Mouse (Mus musculus): Measurements from ENCODE around the gene Myo1d. TPM values are rescaled to one million over a fixed set of nuclear protein-coding genes. Genes with fewer than 3 reads are reported as not detected.

Gene Myo1d
- polyA plus RNA-seq, 1 experiment from 2014 or later: 10.8 TPM

- peaks cover 7% of the 10 kb centered on the region for H3K4me1 ChIP-seq (ENCODE audit: control insufficient read depth, insufficient read depth, low read length)
- H3K9me3 ChIP-seq (replicated peaks; ENCODE audit: control insufficient read depth, low read length): no peaks in the 10 kb centered on the region
- ATAC-seq (replicated peaks; ENCODE audit: insufficient number of reproducible peaks, low FRiP score, low TSS enrichment): no peak
- H3K36me3 ChIP-seq (ENCODE audit: control insufficient read depth, insufficient read depth, low read length): no peaks in the 10 kb centered on the region
- no peak overlapping the region for H3K4me2 ChIP-seq
- H3K9ac ChIP-seq (ENCODE audit: low read depth, low read length): no peak overlapping the region
- 75% methylated on average over 3 of the region's 3 CpGs for WGBS (ENCODE audit: insufficient replicate concordance)
- H3K27me3 ChIP-seq (ENCODE audit: control insufficient read depth, insufficient read depth, low read length): no peaks in the 10 kb centered on the region
- H3K4me3 ChIP-seq (ENCODE audit: low read depth, low read length): no peak overlapping the region
- no peak overlapping the region for H3K27ac ChIP-seq (ENCODE audit: low read depth, low read length)
Measured at GRCm38 (mm10) chr11:80775535-80775934, 4.3 kb downstream of the Myo1d start.

- no peak overlapping the region for H3K27ac ChIP-seq (ENCODE audit: low read depth, low read length)
- no peak overlapping the region for H3K4me2 ChIP-seq
Measured at GRCm38 (mm10) chr11:80772595-80773210, 7.1 kb downstream of the Myo1d start.

GRCm38 (mm10) chr11:80771596-80772250, 8.1 kb downstream of the Myo1d start:
- no peak for ATAC-seq (replicated peaks; ENCODE audit: insufficient number of reproducible peaks, low FRiP score, low TSS enrichment)
- Histone ChIP-seq H3K36me3 (ENCODE audit: control insufficient read depth, insufficient read depth, low read length) (no peaks in the 10 kb centered on the region), H3K27ac (ENCODE audit: low read depth, low read length) (no peak overlapping the region), H3K4me3 (ENCODE audit: low read depth, low read length) (no peak overlapping the region), H3K27me3 (ENCODE audit: control insufficient read depth, insufficient read depth, low read length) (no peaks in the 10 kb centered on the region), H3K9ac (ENCODE audit: low read depth, low read length) (no peak overlapping the region), H3K9me3 (replicated peaks; ENCODE audit: control insufficient read depth, low read length) (no peaks in the 10 kb centered on the region), H3K4me1 (ENCODE audit: control insufficient read depth, insufficient read depth, low read length) (peaks cover 7% of the 10 kb centered on the region), H3K4me2 (no peak overlapping the region)
- WGBS (ENCODE audit: insufficient replicate concordance): 79% methylated on average over 5 of the region's 5 CpGs

More at GRCm38 (mm10) chr11:80772595-80773210, 7.1 kb downstream of the Myo1d start:
- Histone ChIP-seq H3K4me3 (ENCODE audit: low read depth, low read length) (no peak overlapping the region), H3K27me3 (ENCODE audit: control insufficient read depth, insufficient read depth, low read length) (no peaks in the 10 kb centered on the region), H3K4me1 (ENCODE audit: control insufficient read depth, insufficient read depth, low read length) (peaks cover 7% of the 10 kb centered on the region), H3K9ac (ENCODE audit: low read depth, low read length) (no peak overlapping the region), H3K36me3 (ENCODE audit: control insufficient read depth, insufficient read depth, low read length) (no peaks in the 10 kb centered on the region), H3K9me3 (replicated peaks; ENCODE audit: control insufficient read depth, low read length) (no peaks in the 10 kb centered on the region)
- no peak for ATAC-seq (replicated peaks; ENCODE audit: insufficient number of reproducible peaks, low FRiP score, low TSS enrichment)
- 26% methylated on average over 6 of the region's 6 CpGs for WGBS (ENCODE audit: insufficient replicate concordance)

GRCm38 (mm10) chr11:80771186-80771585, 8.6 kb downstream of the Myo1d start:
- H3K36me3 ChIP-seq (ENCODE audit: control insufficient read depth, insufficient read depth, low read length): no peaks in the 10 kb centered on the region
- peaks cover 7% of the 10 kb centered on the region for H3K4me1 ChIP-seq (ENCODE audit: control insufficient read depth, insufficient read depth, low read length)
- no peaks in the 10 kb centered on the region for H3K9me3 ChIP-seq (replicated peaks; ENCODE audit: control insufficient read depth, low read length)
- ATAC-seq (replicated peaks; ENCODE audit: insufficient number of reproducible peaks, low FRiP score, low TSS enrichment): no peak
- no peak overlapping the region for H3K9ac ChIP-seq (ENCODE audit: low read depth, low read length)
- H3K4me3 ChIP-seq (ENCODE audit: low read depth, low read length): no peak overlapping the region
- H3K4me2 ChIP-seq: no peak overlapping the region
- 86% methylated on average over 3 of the region's 3 CpGs for WGBS (ENCODE audit: insufficient replicate concordance)
- no peaks in the 10 kb centered on the region for H3K27me3 ChIP-seq (ENCODE audit: control insufficient read depth, insufficient read depth, low read length)
- H3K27ac ChIP-seq (ENCODE audit: low read depth, low read length): no peak overlapping the region

GRCm38 (mm10) chr11:80767320-80767617, 12.6 kb downstream of the Myo1d start:
- no peak for ATAC-seq (replicated peaks; ENCODE audit: insufficient number of reproducible peaks, low FRiP score, low TSS enrichment)
- H3K4me1 ChIP-seq (ENCODE audit: control insufficient read depth, insufficient read depth, low read length): no peaks in the 10 kb centered on the region

GRCm38 (mm10) chr11:80766472-80767319, 13.1 kb downstream of the Myo1d start:
- H3K4me3 ChIP-seq (ENCODE audit: low read depth, low read length): no peak overlapping the region
- H3K27me3 ChIP-seq (ENCODE audit: control insufficient read depth, insufficient read depth, low read length): no peaks in the 10 kb centered on the region
- H3K27ac ChIP-seq (ENCODE audit: low read depth, low read length): no peak overlapping the region
- H3K9ac ChIP-seq (ENCODE audit: low read depth, low read length): no peak overlapping the region
- no peaks in the 10 kb centered on the region for H3K4me1 ChIP-seq (ENCODE audit: control insufficient read depth, insufficient read depth, low read length)
- no peak for ATAC-seq (replicated peaks; ENCODE audit: insufficient number of reproducible peaks, low FRiP score, low TSS enrichment)
- no peak overlapping the region for H3K4me2 ChIP-seq
- H3K9me3 ChIP-seq (replicated peaks; ENCODE audit: control insufficient read depth, low read length): no peaks in the 10 kb centered on the region
- no peaks in the 10 kb centered on the region for H3K36me3 ChIP-seq (ENCODE audit: control insufficient read depth, insufficient read depth, low read length)
- 61% methylated on average over 6 of the region's 6 CpGs for WGBS (ENCODE audit: insufficient replicate concordance)

More at GRCm38 (mm10) chr11:80767320-80767617, 12.6 kb downstream of the Myo1d start:
- Histone ChIP-seq H3K27ac (ENCODE audit: low read depth, low read length) (no peak overlapping the region), H3K36me3 (ENCODE audit: control insufficient read depth, insufficient read depth, low read length) (no peaks in the 10 kb centered on the region), H3K4me2 (no peak overlapping the region), H3K9ac (ENCODE audit: low read depth, low read length) (no peak overlapping the region), H3K4me3 (ENCODE audit: low read depth, low read length) (no peak overlapping the region), H3K9me3 (replicated peaks; ENCODE audit: control insufficient read depth, low read length) (no peaks in the 10 kb centered on the region), H3K27me3 (ENCODE audit: control insufficient read depth, insufficient read depth, low read length) (no peaks in the 10 kb centered on the region)
- 63% methylated on average over 3 of the region's 3 CpGs for WGBS (ENCODE audit: insufficient replicate concordance)

GRCm38 (mm10) chr11:80766068-80766467, 13.8 kb downstream of the Myo1d start:
- H3K27ac ChIP-seq (ENCODE audit: low read depth, low read length): no peak overlapping the region
- no peaks in the 10 kb centered on the region for H3K36me3 ChIP-seq (ENCODE audit: control insufficient read depth, insufficient read depth, low read length)
- no peak overlapping the region for H3K4me3 ChIP-seq (ENCODE audit: low read depth, low read length)
- H3K4me1 ChIP-seq (ENCODE audit: control insufficient read depth, insufficient read depth, low read length): no peaks in the 10 kb centered on the region
- no peak overlapping the region for H3K9ac ChIP-seq (ENCODE audit: low read depth, low read length)
- 83% methylated on average over 4 of the region's 4 CpGs for WGBS (ENCODE audit: insufficient replicate concordance)
- ATAC-seq (replicated peaks; ENCODE audit: insufficient number of reproducible peaks, low FRiP score, low TSS enrichment): no peak
- H3K4me2 ChIP-seq: no peak overlapping the region
- no peaks in the 10 kb centered on the region for H3K9me3 ChIP-seq (replicated peaks; ENCODE audit: control insufficient read depth, low read length)
- no peaks in the 10 kb centered on the region for H3K27me3 ChIP-seq (ENCODE audit: control insufficient read depth, insufficient read depth, low read length)

GRCm38 (mm10) chr11:80762066-80762465, 17.8 kb downstream of the Myo1d start:
- no peaks in the 10 kb centered on the region for H3K4me1 ChIP-seq (ENCODE audit: control insufficient read depth, insufficient read depth, low read length)
- H3K4me2 ChIP-seq: no peak overlapping the region
- no peak overlapping the region for H3K27ac ChIP-seq (ENCODE audit: low read depth, low read length)
- H3K36me3 ChIP-seq (ENCODE audit: control insufficient read depth, insufficient read depth, low read length): no peaks in the 10 kb centered on the region
- no peak overlapping the region for H3K9ac ChIP-seq (ENCODE audit: low read depth, low read length)
- no peak overlapping the region for H3K4me3 ChIP-seq (ENCODE audit: low read depth, low read length)
- WGBS (ENCODE audit: insufficient replicate concordance): 75% methylated on average over 4 of the region's 4 CpGs
- H3K27me3 ChIP-seq (ENCODE audit: control insufficient read depth, insufficient read depth, low read length): no peaks in the 10 kb centered on the region
- no peak for ATAC-seq (replicated peaks; ENCODE audit: insufficient number of reproducible peaks, low FRiP score, low TSS enrichment)
- no peaks in the 10 kb centered on the region for H3K9me3 ChIP-seq (replicated peaks; ENCODE audit: control insufficient read depth, low read length)

All from heart, embryonic 11.5 days (tissue).